Mouse (Mus musculus): ENCODE data around the gene Cd248. TPM values are rescaled to one million over a fixed set of nuclear protein-coding genes. Genes with fewer than 3 reads are reported as not detected.

Gene Cd248
- polyA plus RNA-seq, 1 experiment from 2014 or later: 43.1 TPM

DNA sequence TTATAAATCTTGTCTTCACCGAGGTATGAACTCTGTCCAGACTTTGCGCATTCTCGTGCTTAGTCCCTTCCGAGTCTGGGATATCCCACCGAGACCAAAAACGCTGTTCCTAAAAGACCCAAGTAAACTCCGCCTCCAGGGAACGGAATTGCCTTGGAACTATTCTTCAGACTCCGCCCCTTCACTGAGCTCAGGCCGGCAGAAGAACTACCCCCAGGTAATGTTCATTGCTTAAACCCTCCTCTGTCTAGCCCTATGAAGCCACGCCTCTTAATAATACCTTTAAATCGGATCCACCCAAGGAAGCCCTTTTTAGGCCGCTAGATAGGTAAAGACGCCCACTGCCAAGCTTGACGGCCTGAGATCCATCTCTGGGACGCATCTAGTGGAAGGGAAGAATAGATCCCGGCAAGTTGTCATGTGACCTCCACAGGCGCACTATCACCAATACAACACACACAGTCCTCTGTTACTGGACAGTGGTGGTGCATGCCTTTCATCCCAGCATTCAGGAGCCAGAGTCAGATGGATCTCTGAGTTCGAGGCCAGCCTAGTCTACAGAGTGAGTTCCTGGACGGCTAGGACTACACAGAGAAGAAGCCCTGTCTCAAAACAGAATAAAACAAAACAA, 4.6 kb downstream of the Cd248 start:
- peak overlapping the region; percentile 97 for H3K4me2 ChIP-seq (ENCODE audit: low read depth, low read length)
- H3K27me3 ChIP-seq (ENCODE audit: control insufficient read depth, insufficient read depth, low read length): peaks cover 3% of the 10 kb centered on the region
- peaks cover 20% of the 10 kb centered on the region for H3K4me1 ChIP-seq (ENCODE audit: control insufficient read depth, insufficient read depth, low read length)
- peak overlapping the region; percentile 35 for H3K4me3 ChIP-seq (ENCODE audit: low read depth, low read length)
- peak overlapping the region; percentile 81 for H3K27ac ChIP-seq (replicated peaks; ENCODE audit: low read depth, low read length)
- no peaks in the 10 kb centered on the region for H3K36me3 ChIP-seq (replicated peaks; ENCODE audit: control insufficient read depth, insufficient read depth, low read depth, low read length)
- H3K9ac ChIP-seq (replicated peaks; ENCODE audit: low read length): peak overlapping the region; percentile 34; the same call in 1 of the 2 replicates
- H3K9me3 ChIP-seq (replicated peaks; ENCODE audit: control insufficient read depth, low read length): no peaks in the 10 kb centered on the region
- ATAC-seq (replicated peaks; ENCODE audit: insufficient number of reproducible peaks, low FRiP score, low TSS enrichment, low read depth) (peak; percentile 7; the same call in 1 of the 2 replicates), DNase-seq (ENCODE audit: low spot score) (peak; percentile 84)
- WGBS: 2% methylated on average over 20 of the region's 20 CpGs

DNA sequence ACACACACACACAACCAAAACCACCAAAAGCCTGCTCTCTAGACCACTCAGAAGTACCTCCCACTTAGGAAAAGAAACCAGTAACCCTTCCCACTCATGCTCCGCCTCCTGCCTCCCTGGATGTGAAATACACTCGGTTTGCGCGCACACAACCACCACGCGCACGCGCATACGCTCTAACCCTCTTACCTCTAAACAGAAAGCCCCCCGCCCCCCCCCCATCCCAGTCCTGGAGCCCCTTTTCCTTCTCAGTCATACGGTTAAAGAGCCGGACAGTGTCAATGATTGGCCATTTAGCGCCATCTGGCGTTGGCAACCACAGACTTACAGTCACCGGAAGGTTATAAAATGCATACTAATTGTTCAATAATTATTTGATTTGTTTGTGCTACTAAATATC, 5.2 kb downstream of the Cd248 start:
- H3K4me2 ChIP-seq (ENCODE audit: low read depth, low read length): peak overlapping the region; percentile 97
- H3K4me1 ChIP-seq (ENCODE audit: control insufficient read depth, insufficient read depth, low read length): peaks cover 20% of the 10 kb centered on the region
- WGBS: under 1% methylated on average over 15 of the region's 15 CpGs
- H3K27ac ChIP-seq (replicated peaks; ENCODE audit: low read depth, low read length): peak overlapping the region; percentile 81
- ATAC-seq (replicated peaks; ENCODE audit: insufficient number of reproducible peaks, low FRiP score, low TSS enrichment, low read depth) (no peak), DNase-seq (ENCODE audit: low spot score) (peak; percentile 93)
- H3K9me3 ChIP-seq (replicated peaks; ENCODE audit: control insufficient read depth, low read length): no peaks in the 10 kb centered on the region
- H3K9ac ChIP-seq (replicated peaks; ENCODE audit: low read length): no peak overlapping the region; the same call in 1 of the 2 replicates
- H3K36me3 ChIP-seq (replicated peaks; ENCODE audit: control insufficient read depth, insufficient read depth, low read depth, low read length): no peaks in the 10 kb centered on the region
- H3K4me3 ChIP-seq (ENCODE audit: low read depth, low read length): peak overlapping the region; percentile 35
- H3K27me3 ChIP-seq (ENCODE audit: control insufficient read depth, insufficient read depth, low read length): peaks cover 3% of the 10 kb centered on the region

GRCm38 (mm10) chr19:5073518-5073917, 5.6 kb downstream of the Cd248 start:
- no peak for DNase-seq (ENCODE audit: low spot score)
- H3K4me1 ChIP-seq (ENCODE audit: control insufficient read depth, insufficient read depth, low read length): peaks cover 16% of the 10 kb centered on the region
- H3K27ac ChIP-seq (replicated peaks; ENCODE audit: low read depth, low read length): no peak overlapping the region
- ATAC-seq (replicated peaks; ENCODE audit: insufficient number of reproducible peaks, low FRiP score, low TSS enrichment, low read depth): no peak
- H3K9ac ChIP-seq (replicated peaks; ENCODE audit: low read length): no peak overlapping the region
- no peak overlapping the region for H3K4me3 ChIP-seq (ENCODE audit: low read depth, low read length)
- no peaks in the 10 kb centered on the region for H3K36me3 ChIP-seq (replicated peaks; ENCODE audit: control insufficient read depth, insufficient read depth, low read depth, low read length)
- no peak overlapping the region for H3K4me2 ChIP-seq (ENCODE audit: low read depth, low read length)
- WGBS: 44% methylated on average over 5 of the region's 5 CpGs
- H3K27me3 ChIP-seq (ENCODE audit: control insufficient read depth, insufficient read depth, low read length): peaks cover 3% of the 10 kb centered on the region
- H3K9me3 ChIP-seq (replicated peaks; ENCODE audit: control insufficient read depth, low read length): no peaks in the 10 kb centered on the region

- H3K9me3 ChIP-seq (replicated peaks; ENCODE audit: control insufficient read depth, low read length): no peaks in the 10 kb centered on the region
- DNase-seq (ENCODE audit: low spot score): no peak
- WGBS: 93% methylated on average over 1 of the region's 1 CpGs
- no peak overlapping the region for H3K4me3 ChIP-seq (ENCODE audit: low read depth, low read length)
- no peaks in the 10 kb centered on the region for H3K36me3 ChIP-seq (replicated peaks; ENCODE audit: control insufficient read depth, insufficient read depth, low read depth, low read length)
- H3K27me3 ChIP-seq (ENCODE audit: control insufficient read depth, insufficient read depth, low read length): peaks cover 33% of the 10 kb centered on the region
- no peak for ATAC-seq (replicated peaks; ENCODE audit: insufficient number of reproducible peaks, low FRiP score, low TSS enrichment, low read depth)
- no peaks in the 10 kb centered on the region for H3K4me1 ChIP-seq (ENCODE audit: control insufficient read depth, insufficient read depth, low read length)
- H3K9ac ChIP-seq (replicated peaks; ENCODE audit: low read length): no peak overlapping the region
- no peak overlapping the region for H3K4me2 ChIP-seq (ENCODE audit: low read depth, low read length)
- no peak overlapping the region for H3K27ac ChIP-seq (replicated peaks; ENCODE audit: low read depth, low read length)
Measured at GRCm38 (mm10) chr19:5079279-5079678, 11.4 kb downstream of the Cd248 start.

GRCm38 (mm10) chr19:5082005-5082404, 14.1 kb downstream of the Cd248 start:
- Histone ChIP-seq H3K9me3 (replicated peaks; ENCODE audit: control insufficient read depth, low read length) (no peaks in the 10 kb centered on the region), H3K36me3 (replicated peaks; ENCODE audit: control insufficient read depth, insufficient read depth, low read depth, low read length) (no peaks in the 10 kb centered on the region), H3K9ac (replicated peaks; ENCODE audit: low read length) (no peak overlapping the region), H3K4me2 (ENCODE audit: low read depth, low read length) (no peak overlapping the region), H3K4me3 (ENCODE audit: low read depth, low read length) (no peak overlapping the region), H3K27ac (replicated peaks; ENCODE audit: low read depth, low read length) (no peak overlapping the region), H3K27me3 (ENCODE audit: control insufficient read depth, insufficient read depth, low read length) (peaks cover 51% of the 10 kb centered on the region), H3K4me1 (ENCODE audit: control insufficient read depth, insufficient read depth, low read length) (peaks cover 6% of the 10 kb centered on the region)
- 63% methylated on average over 18 of the region's 18 CpGs for WGBS
- DNase-seq (ENCODE audit: low spot score): no peak
- ATAC-seq (replicated peaks; ENCODE audit: insufficient number of reproducible peaks, low FRiP score, low TSS enrichment, low read depth): no peak

GRCm38 (mm10) chr19:5082596-5082995, 14.7 kb downstream of the Cd248 start:
- Histone ChIP-seq H3K4me2 (ENCODE audit: low read depth, low read length) (no peak overlapping the region), H3K36me3 (replicated peaks; ENCODE audit: control insufficient read depth, insufficient read depth, low read depth, low read length) (no peaks in the 10 kb centered on the region), H3K4me1 (ENCODE audit: control insufficient read depth, insufficient read depth, low read length) (peaks cover 9% of the 10 kb centered on the region), H3K27me3 (ENCODE audit: control insufficient read depth, insufficient read depth, low read length) (peaks cover 51% of the 10 kb centered on the region), H3K27ac (replicated peaks; ENCODE audit: low read depth, low read length) (no peak overlapping the region), H3K9ac (replicated peaks; ENCODE audit: low read length) (no peak overlapping the region), H3K4me3 (ENCODE audit: low read depth, low read length) (no peak overlapping the region), H3K9me3 (replicated peaks; ENCODE audit: control insufficient read depth, low read length) (no peaks in the 10 kb centered on the region)
- ATAC-seq (replicated peaks; ENCODE audit: insufficient number of reproducible peaks, low FRiP score, low TSS enrichment, low read depth): no peak
- WGBS: 66% methylated on average over 24 of the region's 24 CpGs
- DNase-seq (ENCODE audit: low spot score): no peak

DNA sequence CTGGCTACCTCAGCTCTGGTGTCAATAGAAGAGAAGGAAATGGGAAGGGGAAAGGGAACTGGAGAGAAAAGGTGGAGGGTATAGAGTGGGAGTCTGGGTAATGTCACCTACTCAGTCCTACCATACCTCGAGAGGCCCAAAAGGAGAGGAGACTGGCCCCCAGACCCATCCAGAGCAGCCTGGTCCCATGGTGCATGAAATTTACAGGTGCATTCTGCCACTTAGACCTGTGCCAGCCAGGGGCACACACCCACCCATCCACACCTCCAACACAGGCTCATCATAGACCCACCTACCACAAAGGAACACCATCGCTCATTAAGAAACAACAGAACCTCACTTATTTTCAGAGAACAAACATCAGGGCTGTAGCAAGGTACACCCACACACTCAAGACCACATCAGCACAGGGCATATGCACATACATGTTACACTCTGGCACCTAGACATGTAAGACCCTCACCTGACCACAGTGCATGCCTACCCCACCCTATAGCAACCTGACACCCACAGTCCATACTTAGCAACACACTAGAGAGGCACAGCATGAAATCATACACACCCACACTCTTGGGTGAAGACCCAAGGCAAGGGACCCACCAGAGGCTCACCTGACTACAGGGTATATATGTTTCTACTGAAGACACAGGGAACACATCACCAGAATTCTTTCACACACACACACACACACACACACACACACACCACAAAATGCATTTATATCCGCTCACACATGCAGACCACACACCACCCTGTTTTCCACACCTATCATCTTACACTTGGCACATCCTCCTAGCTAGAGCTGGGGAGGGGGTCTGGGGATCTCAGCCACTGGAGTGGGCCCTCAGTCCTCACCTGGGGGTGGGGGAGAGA, 16.3 kb downstream of the Cd248 start:
- peaks cover 51% of the 10 kb centered on the region for H3K27me3 ChIP-seq (ENCODE audit: control insufficient read depth, insufficient read depth, low read length)
- H3K9me3 ChIP-seq (replicated peaks; ENCODE audit: control insufficient read depth, low read length): no peaks in the 10 kb centered on the region
- H3K4me3 ChIP-seq (ENCODE audit: low read depth, low read length): no peak overlapping the region
- H3K27ac ChIP-seq (replicated peaks; ENCODE audit: low read depth, low read length): no peak overlapping the region
- ATAC-seq (replicated peaks; ENCODE audit: insufficient number of reproducible peaks, low FRiP score, low TSS enrichment, low read depth) (no peak), DNase-seq (ENCODE audit: low spot score) (no peak)
- H3K4me1 ChIP-seq (ENCODE audit: control insufficient read depth, insufficient read depth, low read length): peaks cover 11% of the 10 kb centered on the region
- no peak overlapping the region for H3K9ac ChIP-seq (replicated peaks; ENCODE audit: low read length)
- WGBS: 67% methylated on average over 3 of the region's 3 CpGs
- no peaks in the 10 kb centered on the region for H3K36me3 ChIP-seq (replicated peaks; ENCODE audit: control insufficient read depth, insufficient read depth, low read depth, low read length)
- H3K4me2 ChIP-seq (ENCODE audit: low read depth, low read length): no peak overlapping the region

- DNase-seq (ENCODE audit: low spot score): no peak
- WGBS: 2% methylated on average over 14 of the region's 15 CpGs
- ATAC-seq (replicated peaks; ENCODE audit: insufficient number of reproducible peaks, low FRiP score, low TSS enrichment, low read depth): no peak
- no peaks in the 10 kb centered on the region for H3K9me3 ChIP-seq (replicated peaks; ENCODE audit: control insufficient read depth, low read length)
- no peak overlapping the region for H3K9ac ChIP-seq (replicated peaks; ENCODE audit: low read length)
- no peaks in the 10 kb centered on the region for H3K36me3 ChIP-seq (replicated peaks; ENCODE audit: control insufficient read depth, insufficient read depth, low read depth, low read length)
- peak overlapping the region; percentile 83 for H3K4me2 ChIP-seq (ENCODE audit: low read depth, low read length)
- H3K27me3 ChIP-seq (ENCODE audit: control insufficient read depth, insufficient read depth, low read length): peaks cover 51% of the 10 kb centered on the region
- peaks cover 13% of the 10 kb centered on the region for H3K4me1 ChIP-seq (ENCODE audit: control insufficient read depth, insufficient read depth, low read length)
- no peak overlapping the region for H3K27ac ChIP-seq (replicated peaks; ENCODE audit: low read depth, low read length)
- no peak overlapping the region; the same call in 1 of the 2 replicates for H3K4me3 ChIP-seq (ENCODE audit: low read depth, low read length)
Measured at GRCm38 (mm10) chr19:5084834-5085144, 16.9 kb downstream of the Cd248 start.

Data from embryonic facial prominence, embryonic 11.5 days (tissue).